Mouse (Mus musculus) heart, embryonic 15.5 days (tissue): ENCODE results near the gene Poc1b. TPM values are rescaled to one million over a fixed set of nuclear protein-coding genes. Genes with fewer than 3 reads are reported as not detected.

ENCODE experiments used
- ATAC-seq: fragments of 200-750 bp; cut with Nextera tagmentation; replicated peaks from 2 replicates; pipeline ENCODE4 v1.8.0; 2017; ENCODE audit warnings: low read depth, moderate TSS enrichment; ENCODE audit not compliant: insufficient number of reproducible peaks, insufficient read depth, low FRiP score
- H3K27ac ChIP-seq: fragments of 300-500 bp; sonication (generic); 2 replicates; pipeline ENCODE4 v1.5.1; 2015; ENCODE audit warnings: mild to moderate bottlenecking, inconsistent platforms
- H3K27me3 ChIP-seq: fragments of 300-500 bp; sonication (generic); 2 replicates; pipeline ENCODE4 v1.6.1; 2015; ENCODE audit warnings: inconsistent platforms
- H3K36me3 ChIP-seq: fragments of 300-500 bp; sonication (generic); 2 replicates; pipeline ENCODE4 v1.6.1; 2015; ENCODE audit warnings: mild to moderate bottlenecking, inconsistent platforms
- H3K4me1 ChIP-seq: fragments of 300-500 bp; sonication (generic); replicated peaks from 2 replicates; pipeline ENCODE4 v1.6.1; 2015; ENCODE audit warnings: inconsistent platforms
- H3K4me2 ChIP-seq: fragments of 300-500 bp; sonication (generic); 2 replicates; pipeline ENCODE4 v1.6.1; 2015; ENCODE audit warnings: inconsistent platforms, mild to moderate bottlenecking, moderate library complexity
- H3K4me3 ChIP-seq: fragments of 300-500 bp; sonication (generic); 2 replicates; pipeline ENCODE4 v1.5.1; 2015; ENCODE audit warnings: mild to moderate bottlenecking, inconsistent platforms
- H3K9ac ChIP-seq: fragments of 300-500 bp; sonication (generic); 2 replicates; pipeline ENCODE4 v1.6.1; 2015; ENCODE audit warnings: mild to moderate bottlenecking, inconsistent platforms
- H3K9me3 ChIP-seq: fragments of 300-500 bp; sonication (generic); replicated peaks from 2 replicates; pipeline ENCODE4 v1.6.1; 2016; ENCODE audit warnings: inconsistent platforms
- WGBS: fragments of 180-500 bp; shearing (Covaris S2); methylation state at CpG from one replicate; pipeline ENCODE4 v1.1.7; 2015; ENCODE audit warnings: mixed read lengths; 5-methylcytosine and 5-hydroxymethylcytosine counted together
- polyA plus RNA-seq: library from polyadenylated mRNA; unstranded; fragments of >200 nt; fragmentation: Nextera tagmentation; extraction: Ambion mirVana; gene quantifications from 2 replicates; pipeline ENCODE4 v1.2.1, GENCODE M21; 2015

Poc1b gene
- polyA plus RNA-seq, 1 experiment from 2014 or later: 7.2 TPM

DNA sequence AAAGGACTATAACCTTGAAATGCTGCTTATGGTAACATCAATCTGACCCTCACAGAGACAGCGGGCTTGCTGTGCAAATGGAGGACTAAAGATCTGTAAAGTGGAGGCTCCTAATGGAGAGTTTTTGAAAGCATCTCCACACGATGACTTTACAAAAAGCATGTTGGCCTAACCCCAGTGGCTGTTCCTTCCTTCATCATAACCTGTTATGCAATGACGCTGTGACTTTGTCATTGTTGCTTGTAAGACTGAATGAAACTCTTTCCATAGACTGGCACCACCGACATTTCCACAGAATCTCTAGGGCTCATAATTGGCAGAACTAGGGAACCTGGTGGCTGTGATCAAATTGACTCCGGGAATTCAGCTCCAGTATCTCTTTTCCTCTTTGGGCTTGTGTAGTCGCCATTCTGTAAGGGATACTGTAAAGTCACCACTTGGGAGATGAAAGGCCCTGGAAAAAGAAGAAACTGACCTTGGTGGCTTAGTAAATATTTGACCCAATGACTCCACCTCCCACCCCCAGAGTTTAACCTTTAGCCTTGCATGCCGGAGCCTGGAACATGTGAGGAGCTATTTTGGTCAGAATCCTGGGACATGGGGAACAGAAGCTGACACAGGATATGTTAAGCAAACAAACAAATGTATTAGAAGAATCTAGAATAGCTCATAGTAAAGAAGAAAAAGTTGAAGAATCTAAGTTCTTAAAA is 125.8 kb downstream of the Poc1b start:
- H3K9me3 ChIP-seq: no peaks in the 10 kb centered on the region
- no peaks in the 10 kb centered on the region for H3K36me3 ChIP-seq
- H3K9ac ChIP-seq: no peak overlapping the region
- H3K4me2 ChIP-seq: no peak overlapping the region
- no peak overlapping the region for H3K27ac ChIP-seq
- no peak for ATAC-seq
- no peak overlapping the region for H3K4me3 ChIP-seq
- no peaks in the 10 kb centered on the region for H3K27me3 ChIP-seq
- 58% methylated on average over 7 of the region's 7 CpGs for WGBS
- peaks cover 23% of the 10 kb centered on the region for H3K4me1 ChIP-seq

DNA sequence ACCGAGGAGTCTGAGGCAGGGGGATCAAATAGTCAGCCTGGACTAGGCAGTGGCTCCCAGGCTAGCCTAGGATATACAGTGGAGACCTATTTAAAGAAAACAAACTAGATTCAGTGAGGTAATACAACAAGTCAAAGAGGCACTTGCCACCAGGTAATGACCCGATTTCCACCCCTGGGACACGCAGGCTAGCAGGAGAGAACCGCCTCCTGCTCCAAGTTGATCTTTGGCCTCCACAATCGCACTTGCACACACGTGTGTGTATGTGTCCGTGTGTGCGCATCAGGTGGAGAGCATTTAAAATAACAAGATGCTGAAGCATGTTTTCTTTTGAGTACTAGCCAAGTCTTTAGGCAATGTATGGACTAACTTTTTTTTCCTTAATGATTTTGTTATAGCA is 127.5 kb downstream of the Poc1b start:
- peaks cover 6% of the 10 kb centered on the region for H3K4me1 ChIP-seq
- H3K9ac ChIP-seq: no peak overlapping the region
- no peak overlapping the region for H3K4me2 ChIP-seq
- H3K27me3 ChIP-seq: no peaks in the 10 kb centered on the region
- H3K36me3 ChIP-seq: no peaks in the 10 kb centered on the region
- H3K27ac ChIP-seq: no peak overlapping the region
- ATAC-seq: no peak
- 91% methylated on average over 8 of the region's 8 CpGs for WGBS
- no peak overlapping the region for H3K4me3 ChIP-seq
- no peaks in the 10 kb centered on the region for H3K9me3 ChIP-seq

DNA sequence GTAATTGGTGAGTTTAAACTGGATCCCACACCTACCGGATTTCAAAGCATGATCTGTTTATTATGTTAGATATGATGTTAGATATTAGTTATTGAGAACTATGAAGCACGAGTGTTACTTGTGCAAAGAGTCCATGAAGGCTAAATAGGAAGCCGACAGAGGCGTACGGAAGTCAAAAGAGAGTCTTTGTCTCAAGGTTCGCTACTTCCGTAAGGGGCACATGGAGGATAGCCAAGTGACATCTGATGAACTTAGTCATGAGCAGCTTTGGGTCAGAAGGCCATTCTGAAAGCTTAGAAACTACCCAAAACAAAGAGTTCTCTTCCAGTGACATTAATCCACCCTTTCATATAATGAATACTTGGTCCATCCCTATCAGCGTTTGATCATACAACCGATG is 128.2 kb downstream of the Poc1b start:
- Histone ChIP-seq H3K4me3 (no peak overlapping the region), H3K27ac (no peak overlapping the region), H3K9me3 (no peaks in the 10 kb centered on the region), H3K27me3 (no peaks in the 10 kb centered on the region), H3K4me2 (no peak overlapping the region), H3K9ac (no peak overlapping the region), H3K36me3 (no peaks in the 10 kb centered on the region), H3K4me1 (peaks cover 5% of the 10 kb centered on the region)
- 88% methylated on average over 9 of the region's 9 CpGs for WGBS
- ATAC-seq: no peak

DNA sequence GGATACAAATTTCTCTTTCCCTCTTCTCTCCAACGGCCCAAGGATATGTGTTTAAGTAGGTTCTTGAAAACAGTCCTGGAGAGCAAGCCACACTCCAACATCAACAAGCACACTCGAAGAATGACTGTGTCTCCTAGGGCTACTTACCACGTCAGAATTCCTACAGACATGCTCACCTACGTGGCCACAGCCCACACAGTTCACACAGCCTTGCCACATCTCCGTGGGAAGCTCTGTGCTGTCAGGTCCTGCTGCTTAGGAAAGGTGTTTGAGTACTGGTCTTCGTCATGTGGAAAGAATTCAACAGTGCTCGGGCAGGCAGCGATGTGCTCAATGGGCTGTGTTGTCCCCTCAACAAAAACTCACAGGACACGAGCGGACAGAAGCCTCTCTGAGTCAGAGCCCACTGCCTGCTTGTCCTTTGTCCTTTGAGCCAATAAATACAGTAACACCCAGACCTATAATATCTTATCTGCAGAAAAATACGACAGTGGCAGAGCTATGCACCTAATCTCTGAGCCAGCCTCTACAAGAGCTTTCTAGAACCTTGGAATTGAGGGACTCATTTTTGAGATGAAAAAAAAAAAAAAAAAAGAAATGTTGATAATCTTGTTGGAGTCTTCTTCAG is 130.5 kb downstream of the Poc1b start:
- no peaks in the 10 kb centered on the region for H3K36me3 ChIP-seq
- no peaks in the 10 kb centered on the region for H3K9me3 ChIP-seq
- H3K4me3 ChIP-seq: no peak overlapping the region
- H3K27ac ChIP-seq: no peak overlapping the region
- H3K27me3 ChIP-seq: no peaks in the 10 kb centered on the region
- no peak overlapping the region for H3K9ac ChIP-seq
- 19% methylated on average over 11 of the region's 11 CpGs for WGBS
- H3K4me1 ChIP-seq: peaks cover 13% of the 10 kb centered on the region
- ATAC-seq: no peak
- 0 out of 2 replicates have a peak overlapping the region, but pooled peaks have one; percentile 14 for H3K4me2 ChIP-seq

DNA sequence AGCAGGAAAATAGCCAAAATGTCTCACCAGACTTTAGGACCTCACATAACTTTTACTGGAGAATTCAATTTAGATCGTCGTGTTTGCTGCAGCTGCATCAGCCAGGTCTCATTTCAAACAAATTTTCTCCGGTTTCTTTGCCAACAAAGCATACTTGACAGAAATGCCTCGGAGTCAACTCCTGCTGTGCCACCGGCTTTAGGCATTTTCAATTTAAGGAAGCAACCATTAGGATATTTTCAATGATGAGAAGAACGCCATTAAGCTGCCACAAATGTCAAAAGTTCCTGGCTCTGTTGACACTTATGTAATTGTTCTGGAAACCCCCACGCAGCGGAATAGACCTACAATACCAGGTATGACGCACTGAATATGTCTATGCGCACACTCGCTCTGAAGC is 131.7 kb downstream of the Poc1b start:
- peaks cover 13% of the 10 kb centered on the region for H3K4me1 ChIP-seq
- H3K4me3 ChIP-seq: no peak overlapping the region
- H3K9ac ChIP-seq: no peak overlapping the region
- H3K36me3 ChIP-seq: no peaks in the 10 kb centered on the region
- H3K27ac ChIP-seq: no peak overlapping the region
- 87% methylated on average over 11 of the region's 11 CpGs for WGBS
- H3K4me2 ChIP-seq: no peak overlapping the region
- H3K27me3 ChIP-seq: no peaks in the 10 kb centered on the region
- no peaks in the 10 kb centered on the region for H3K9me3 ChIP-seq
- no peak for ATAC-seq

GRCm38 (mm10) chr10:99241284-99241828 is 134.5 kb downstream of the Poc1b start:
- Histone ChIP-seq H3K4me1 (peaks cover 13% of the 10 kb centered on the region), H3K9ac (no peak overlapping the region), H3K27me3 (no peaks in the 10 kb centered on the region), H3K9me3 (no peaks in the 10 kb centered on the region), H3K4me3 (no peak overlapping the region), H3K36me3 (no peaks in the 10 kb centered on the region), H3K4me2 (0 out of 2 replicates have a peak overlapping the region, but pooled peaks have one; percentile 21), H3K27ac (peak overlapping the region; percentile 56)
- WGBS: 71% methylated on average over 7 of the region's 7 CpGs
- no peak for ATAC-seq

GRCm38 (mm10) chr10:99241829-99242711 is 135.2 kb downstream of the Poc1b start:
- H3K9me3 ChIP-seq: no peaks in the 10 kb centered on the region
- H3K27ac ChIP-seq: peak overlapping the region; percentile 56
- no peaks in the 10 kb centered on the region for H3K36me3 ChIP-seq
- H3K9ac ChIP-seq: no peak overlapping the region
- 0 out of 2 replicates have a peak overlapping the region, but pooled peaks have one; percentile 21 for H3K4me2 ChIP-seq
- no peak overlapping the region for H3K4me3 ChIP-seq
- 53% methylated on average over 16 of the region's 16 CpGs for WGBS
- H3K4me1 ChIP-seq: peaks cover 13% of the 10 kb centered on the region
- no peak for ATAC-seq
- H3K27me3 ChIP-seq: no peaks in the 10 kb centered on the region

- peaks cover 8% of the 10 kb centered on the region; the same call in 1 of the 2 replicates for H3K4me1 ChIP-seq
- no peak overlapping the region for H3K9ac ChIP-seq
- no peaks in the 10 kb centered on the region for H3K27me3 ChIP-seq
- no peak overlapping the region for H3K4me3 ChIP-seq
- H3K4me2 ChIP-seq: no peak overlapping the region
- no peak overlapping the region for H3K27ac ChIP-seq
- H3K36me3 ChIP-seq: no peaks in the 10 kb centered on the region
- no peak for ATAC-seq
- WGBS: 78% methylated on average over 10 of the region's 10 CpGs
- no peaks in the 10 kb centered on the region for H3K9me3 ChIP-seq
Measured at GRCm38 (mm10) chr10:99242721-99243120, 135.9 kb downstream of the Poc1b start.

GRCm38 (mm10) chr10:99243907-99244489 is 137.2 kb downstream of the Poc1b start:
- WGBS: 55% methylated on average over 5 of the region's 5 CpGs
- ATAC-seq: no peak
- no peak overlapping the region for H3K9ac ChIP-seq

GRCm38 (mm10) chr10:99244655-99245260 is 137.9 kb downstream of the Poc1b start:
- Histone ChIP-seq H3K9ac (no peak overlapping the region), H3K4me3 (no peak overlapping the region), H3K9me3 (no peaks in the 10 kb centered on the region), H3K36me3 (no peaks in the 10 kb centered on the region), H3K27ac (no peak overlapping the region), H3K4me2 (no peak overlapping the region), H3K4me1 (peaks cover 8% of the 10 kb centered on the region; the same call in 1 of the 2 replicates), H3K27me3 (no peaks in the 10 kb centered on the region)
- ATAC-seq: no peak
- WGBS: 42% methylated on average over 7 of the region's 7 CpGs

More at GRCm38 (mm10) chr10:99243907-99244489, 137.2 kb downstream of the Poc1b start:
- no peaks in the 10 kb centered on the region for H3K36me3 ChIP-seq
- no peak overlapping the region for H3K27ac ChIP-seq
- no peaks in the 10 kb centered on the region for H3K27me3 ChIP-seq
- no peaks in the 10 kb centered on the region for H3K9me3 ChIP-seq
- H3K4me2 ChIP-seq: no peak overlapping the region
- H3K4me1 ChIP-seq: peaks cover 8% of the 10 kb centered on the region; the same call in 1 of the 2 replicates
- no peak overlapping the region for H3K4me3 ChIP-seq
